Mouse (Mus musculus) kidney, adult 2 months (tissue): Measurements from ENCODE around the gene Drg2.
"Not testable (repeated sequence)": the region's sequence is repeated elsewhere in the genome, so short reads cannot be mapped to it uniquely, and the experiment has no call there.

Source experiments
- CTCF ChIP-seq: fragments of 200-500 bp; conservative IDR thresholded peaks from 2 replicates; pipeline ENCODE4 v1.5.1; 2011; ENCODE audit warnings: low read depth, mild to moderate bottlenecking, control low read depth, low read length, moderate library complexity, mixed read lengths; ENCODE audit not compliant: insufficient read depth, insufficient read length
- POLR2A ChIP-seq: fragments of 200-500 bp; IDR thresholded peaks from one replicate; pipeline ENCODE4 v1.6.1; 2011; ENCODE audit warnings: low read depth, low read length, control low read depth

DNA sequence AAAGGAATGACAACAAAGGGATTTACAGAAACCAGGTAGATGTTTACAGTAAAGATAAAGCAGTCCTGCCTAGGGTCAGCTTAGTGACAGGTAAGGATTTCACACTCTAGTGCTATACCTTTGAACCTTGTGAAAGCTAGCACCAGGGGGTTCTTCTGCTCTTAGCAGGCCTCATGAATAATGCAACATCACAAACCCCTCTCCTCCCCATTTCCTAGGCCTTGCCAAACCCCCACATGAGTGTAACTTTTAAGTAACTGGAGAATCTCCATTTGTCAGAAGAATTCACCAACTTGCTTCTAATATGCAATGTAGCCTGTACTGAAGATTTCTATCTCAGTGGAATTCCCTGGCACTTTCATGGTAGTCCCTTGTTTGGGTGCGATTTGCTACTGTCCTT is 14.8 kb upstream of the Drg2 start:
- not testable (repeated sequence) for TF ChIP-seq POLR2A, CTCF
